Mouse (Mus musculus) stomach, embryonic 16.5 days (tissue): ENCODE results near the gene Fkbp6. TPM values are rescaled to one million over a fixed set of nuclear protein-coding genes. Genes with fewer than 3 reads are reported as not detected.
A peak's percentile ranks its signal among the peaks of the same experiment; 100 is the strongest.

Experiments used
- ATAC-seq: fragments of 200-750 bp; cut with Nextera tagmentation; 2 replicates; pipeline ENCODE4 v1.8.0; 2017; ENCODE audit warnings: moderate number of reproducible peaks, moderate TSS enrichment; ENCODE audit not compliant: insufficient read depth, low FRiP score
- H3K27ac ChIP-seq: fragments of 300-500 bp; sonication (generic); 2 replicates; pipeline ENCODE4 v1.5.1; 2014; ENCODE audit warnings: low read length
- H3K27me3 ChIP-seq: fragments of 300-500 bp; sonication (generic); 2 replicates; pipeline ENCODE4 v1.6.1; 2014; ENCODE audit warnings: low read length, control low read depth, mixed read lengths; ENCODE audit not compliant: control insufficient read depth, insufficient read depth
- H3K36me3 ChIP-seq: fragments of 300-500 bp; sonication (generic); 2 replicates; pipeline ENCODE4 v1.6.1; 2014; ENCODE audit warnings: low read length; ENCODE audit not compliant: control insufficient read depth, insufficient read depth
- H3K4me1 ChIP-seq: fragments of 300-500 bp; sonication (generic); 2 replicates; pipeline ENCODE4 v1.6.1; 2014; ENCODE audit warnings: low read length, control low read depth, mixed read lengths; ENCODE audit not compliant: control insufficient read depth, insufficient read depth
- H3K4me2 ChIP-seq: fragments of 300-500 bp; sonication (generic); 2 replicates; pipeline ENCODE4 v1.6.1; 2014; ENCODE audit warnings: low read depth, low read length, mixed read lengths
- H3K4me3 ChIP-seq: fragments of 300-500 bp; sonication (generic); replicated peaks from 2 replicates; pipeline ENCODE4 v1.5.1; 2014; ENCODE audit warnings: mild to moderate bottlenecking, low read length
- H3K9ac ChIP-seq: fragments of 300-500 bp; sonication (generic); 2 replicates; pipeline ENCODE4 v1.6.1; 2014; ENCODE audit warnings: low read length
- H3K9me3 ChIP-seq: fragments of 300-500 bp; sonication (generic); replicated peaks from 2 replicates; pipeline ENCODE4 v1.6.1; 2016; ENCODE audit warnings: low read length, control low read depth; ENCODE audit not compliant: control insufficient read depth
- WGBS: fragments of 180-500 bp; shearing (Covaris S2); extraction: QIAGEN DNeasy Blood & Tissue Kit; methylation state at CpG from one replicate; pipeline ENCODE4 v1.1.7; 2014; 5-methylcytosine and 5-hydroxymethylcytosine counted together
- polyA plus RNA-seq: library from polyadenylated mRNA; unstranded; fragments of >200 nt; fragmentation: Nextera tagmentation; extraction: Ambion mirVana; gene quantifications from 2 replicates; pipeline ENCODE4 v1.2.1, GENCODE M21; 2015

The Fkbp6 gene
- polyA plus RNA-seq: 0.30 and 0.35 TPM in 2 replicates

GRCm38 (mm10) chr5:135349862-135350261 is at the start of gene Fkbp6:
Fkbp6 (minus strand) TSS chr5:135350044.
- H3K4me3 ChIP-seq: no peak within 1 kb of the TSS
- no peaks in the 10 kb centered on the region for H3K36me3 ChIP-seq
- H3K9ac ChIP-seq: no peak within 1 kb of the TSS
- H3K27ac ChIP-seq: no peak within 1 kb of the TSS
- H3K4me2 ChIP-seq: no peak within 1 kb of the TSS
- H3K27me3 ChIP-seq: peaks cover 10% of the 10 kb centered on the region
- no peaks in the 10 kb centered on the region for H3K9me3 ChIP-seq
- WGBS: 87% methylated on average over 35 of the region's 35 CpGs
- no peaks in the 10 kb centered on the region for H3K4me1 ChIP-seq
- no peak for ATAC-seq

GRCm38 (mm10) chr5:135399382-135399781 is 49.5 kb upstream of the Fkbp6 start:
- no peaks in the 10 kb centered on the region for H3K4me1 ChIP-seq
- no peak for ATAC-seq
- no peak overlapping the region for H3K4me3 ChIP-seq
- no peak overlapping the region for H3K9ac ChIP-seq
- no peak overlapping the region for H3K27ac ChIP-seq
- WGBS: 49% methylated on average over 6 of the region's 6 CpGs
- H3K9me3 ChIP-seq: no peaks in the 10 kb centered on the region
- H3K36me3 ChIP-seq: no peaks in the 10 kb centered on the region
- no peaks in the 10 kb centered on the region for H3K27me3 ChIP-seq
- no peak overlapping the region for H3K4me2 ChIP-seq

- Histone ChIP-seq H3K36me3 (peaks cover 6% of the 10 kb centered on the region; the same call in 1 of the 2 replicates), H3K4me2 (no peak overlapping the region), H3K9me3 (no peaks in the 10 kb centered on the region), H3K4me1 (peaks cover 10% of the 10 kb centered on the region), H3K4me3 (no peak overlapping the region), H3K9ac (no peak overlapping the region), H3K27ac (no peak overlapping the region), H3K27me3 (no peaks in the 10 kb centered on the region)
- no peak for ATAC-seq
- WGBS: 45% methylated on average over 5 of the region's 5 CpGs
Measured at GRCm38 (mm10) chr5:135395826-135396225, 46.0 kb upstream of the Fkbp6 start.

DNA sequence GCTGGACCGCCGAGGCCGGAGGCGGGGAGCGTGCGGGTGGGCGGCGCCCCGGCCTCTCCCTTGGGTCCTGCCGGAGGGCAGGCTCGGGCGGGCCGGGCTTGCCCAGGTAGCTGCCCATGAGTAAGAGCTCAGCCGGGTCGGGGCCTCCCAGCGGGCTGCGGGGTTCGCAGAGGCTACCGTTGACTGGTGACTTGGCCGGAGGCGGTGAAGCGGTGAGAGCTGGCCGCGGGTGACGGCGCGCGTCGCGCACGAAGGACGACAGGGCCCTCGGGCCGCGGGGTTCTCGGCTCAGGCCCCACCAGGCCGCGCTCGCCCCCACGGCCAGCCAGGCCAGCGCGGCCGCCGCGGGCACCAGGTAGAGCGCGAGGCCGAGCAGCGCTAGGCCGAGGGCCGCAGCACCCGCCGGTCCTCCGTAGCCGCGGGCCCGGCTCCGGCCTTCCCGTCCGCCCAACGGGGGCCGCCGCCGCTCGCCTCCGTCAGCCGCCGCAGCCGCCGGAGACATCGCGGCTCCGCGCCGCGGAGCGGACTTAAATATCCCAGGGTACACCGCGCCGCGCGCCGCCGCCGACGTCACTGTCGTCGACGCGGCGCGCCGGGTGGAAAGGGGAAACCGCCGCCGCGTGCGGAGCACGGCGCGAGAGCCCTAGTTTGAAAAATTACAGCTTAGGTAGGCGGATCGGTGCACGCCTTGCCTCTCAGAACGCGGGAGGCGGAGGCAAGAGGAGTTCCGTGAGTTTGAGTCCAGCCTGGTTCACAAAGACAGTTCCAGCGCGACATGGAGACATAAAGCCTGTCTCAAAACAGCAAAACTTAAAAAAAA is 44.4 kb upstream of the Fkbp6 start, which contains the start of gene Pom121:
TSS of gene Pom121 (minus strand) at position 543 of the 820 bp plus-strand sequence.
- Histone ChIP-seq H3K9me3 (no peaks in the 10 kb centered on the region), H3K27me3 (no peaks in the 10 kb centered on the region), H3K4me1 (peaks cover 10% of the 10 kb centered on the region), H3K27ac (peak within 1 kb of the TSS; percentile 86), H3K36me3 (peaks cover 18% of the 10 kb centered on the region), H3K4me3 (peak within 1 kb of the TSS; percentile 83), H3K9ac (peak within 1 kb of the TSS; percentile 98), H3K4me2 (peak within 1 kb of the TSS; percentile 73)
- peak; percentile 93 for ATAC-seq
- under 1% methylated on average over 104 of the region's 110 CpGs for WGBS

DNA sequence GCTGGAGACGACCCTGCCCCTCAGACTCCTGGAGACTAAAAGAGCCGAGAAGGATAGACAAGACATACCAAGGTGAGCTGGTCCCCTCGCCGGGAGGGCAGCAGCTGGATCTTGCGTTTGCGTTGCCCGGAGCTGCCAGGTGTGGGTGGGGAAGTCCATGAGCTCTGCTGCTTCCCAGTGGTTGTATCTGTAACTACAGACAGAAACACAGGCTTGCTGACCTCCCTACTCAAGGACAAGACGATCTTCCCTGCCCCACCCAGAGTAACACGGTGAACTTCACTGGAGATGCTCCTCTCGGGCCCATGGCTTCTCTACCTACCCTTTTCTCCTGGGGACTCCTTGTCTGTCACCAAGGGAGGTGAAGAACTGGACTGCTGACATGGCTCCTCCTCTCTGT is 33.9 kb upstream of the Fkbp6 start:
- Histone ChIP-seq H3K9me3 (no peaks in the 10 kb centered on the region), H3K4me2 (no peak overlapping the region), H3K27ac (no peak overlapping the region), H3K4me1 (no peaks in the 10 kb centered on the region), H3K36me3 (peaks cover 56% of the 10 kb centered on the region), H3K27me3 (no peaks in the 10 kb centered on the region), H3K4me3 (no peak overlapping the region), H3K9ac (no peak overlapping the region)
- ATAC-seq: no peak
- 81% methylated on average over 10 of the region's 10 CpGs for WGBS

DNA sequence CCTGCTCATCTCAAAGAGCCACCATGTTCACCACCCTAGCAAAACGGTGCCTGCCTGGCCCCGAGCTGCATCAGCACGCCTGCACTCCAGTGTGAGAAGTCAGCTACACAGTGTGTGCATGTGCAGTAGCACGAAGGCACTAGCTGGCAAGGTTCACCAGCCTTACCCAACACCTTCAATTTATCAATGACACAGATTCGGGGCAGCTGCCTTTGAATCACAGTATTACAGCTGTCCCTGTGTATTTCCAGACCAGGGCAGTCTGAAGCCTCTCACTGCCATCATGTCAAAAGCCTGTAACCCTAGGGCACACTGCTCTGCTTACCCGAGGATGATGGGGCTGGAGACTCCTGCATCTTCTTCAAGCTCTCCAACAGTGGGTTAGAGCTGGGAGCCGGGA is 32.9 kb upstream of the Fkbp6 start:
- Histone ChIP-seq H3K4me1 (no peaks in the 10 kb centered on the region), H3K36me3 (peaks cover 51% of the 10 kb centered on the region), H3K4me2 (no peak overlapping the region), H3K4me3 (no peak overlapping the region), H3K9ac (no peak overlapping the region), H3K27me3 (no peaks in the 10 kb centered on the region), H3K9me3 (no peaks in the 10 kb centered on the region), H3K27ac (no peak overlapping the region)
- 89% methylated on average over 7 of the region's 7 CpGs for WGBS
- ATAC-seq: no peak

DNA sequence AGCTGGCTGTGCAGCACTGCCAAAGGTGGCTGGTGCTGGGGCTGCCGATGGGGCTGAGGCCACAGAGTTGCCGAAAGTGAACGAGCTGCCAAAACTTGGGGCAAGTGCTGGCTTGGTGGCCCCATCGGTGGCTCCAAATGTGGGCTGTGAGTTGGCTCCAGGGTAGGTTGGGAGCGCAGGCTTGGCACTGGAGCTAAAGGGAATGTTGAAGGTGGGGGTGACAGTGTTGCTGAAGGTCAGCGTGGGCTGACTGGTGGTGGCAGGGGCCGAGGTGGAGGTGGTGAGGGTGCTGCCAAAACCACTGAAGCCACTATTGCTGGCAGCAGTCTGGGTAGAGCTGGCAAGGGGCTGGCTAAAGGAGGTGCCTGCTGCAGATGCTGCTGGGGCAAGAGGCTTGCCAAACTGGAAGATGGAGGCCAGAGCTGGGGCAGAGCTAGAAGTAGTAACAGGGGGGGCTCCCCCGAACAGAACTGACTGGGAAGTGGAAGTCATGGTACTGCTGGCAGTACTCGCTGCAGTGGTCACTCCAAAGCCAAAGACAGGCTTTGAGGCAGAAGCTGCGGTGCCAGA is 31.6 kb upstream of the Fkbp6 start:
- 93% methylated on average over 10 of the region's 10 CpGs for WGBS
- ATAC-seq: no peak

DNA sequence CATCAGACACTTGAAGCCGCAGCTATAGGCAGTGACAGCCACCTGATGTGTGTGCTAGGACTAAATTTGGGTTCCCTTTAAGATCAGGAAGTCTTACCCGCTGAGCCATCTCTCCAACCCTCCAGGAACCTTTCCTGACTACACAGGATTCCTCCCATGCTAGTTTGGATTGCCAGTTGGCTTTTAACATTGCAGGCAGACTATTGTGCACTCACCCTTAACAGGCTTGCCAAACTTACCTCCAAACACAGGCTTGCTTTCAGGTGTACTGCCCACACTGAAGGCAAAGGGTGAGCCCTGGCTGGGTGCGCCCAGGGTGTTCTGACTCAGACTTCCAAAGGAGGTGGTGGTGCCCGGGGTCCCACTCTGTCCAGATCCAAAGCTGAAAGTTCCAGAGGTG is 30.8 kb upstream of the Fkbp6 start:
- no peaks in the 10 kb centered on the region for H3K9me3 ChIP-seq
- no peak overlapping the region for H3K9ac ChIP-seq
- H3K4me2 ChIP-seq: no peak overlapping the region
- no peak overlapping the region for H3K27ac ChIP-seq
- no peak for ATAC-seq
- no peaks in the 10 kb centered on the region for H3K4me1 ChIP-seq
- peaks cover 42% of the 10 kb centered on the region for H3K36me3 ChIP-seq
- WGBS: 92% methylated on average over 4 of the region's 4 CpGs
- no peaks in the 10 kb centered on the region for H3K27me3 ChIP-seq
- H3K4me3 ChIP-seq: no peak overlapping the region

More for the DNA sequence above, 31.6 kb upstream of the Fkbp6 start:
- Histone ChIP-seq H3K27ac (no peak overlapping the region), H3K9ac (no peak overlapping the region), H3K4me3 (no peak overlapping the region), H3K9me3 (no peaks in the 10 kb centered on the region), H3K4me2 (no peak overlapping the region), H3K27me3 (no peaks in the 10 kb centered on the region), H3K4me1 (no peaks in the 10 kb centered on the region), H3K36me3 (peaks cover 38% of the 10 kb centered on the region)

- Histone ChIP-seq H3K4me3 (no peak overlapping the region), H3K4me1 (0 out of 2 replicates have a peak, but pooled peaks cover 2% of the 10 kb centered on the region), H3K27me3 (no peaks in the 10 kb centered on the region), H3K9me3 (no peaks in the 10 kb centered on the region), H3K27ac (no peak overlapping the region), H3K9ac (no peak overlapping the region), H3K4me2 (no peak overlapping the region), H3K36me3 (peaks cover 22% of the 10 kb centered on the region)
- WGBS: 63% methylated on average over 2 of the region's 2 CpGs
- ATAC-seq: no peak
Measured at GRCm38 (mm10) chr5:135376341-135376740, 26.5 kb upstream of the Fkbp6 start.
